Mouse (Mus musculus) C2C12 (cell line): ENCODE data around the gene Smo. TPM values are rescaled to one million over a fixed set of nuclear protein-coding genes. Genes with fewer than 3 reads are reported as not detected.
"Not testable (repeated sequence)": the region's sequence is repeated elsewhere in the genome, so short reads cannot be mapped to it uniquely, and the experiment has no call there.

ENCODE experiments used
- H3K27me3 ChIP-seq: one replicate; pipeline ENCODE4 v1.6.1; 2011; ENCODE audit not compliant: control insufficient read depth, insufficient read depth, insufficient read length
- H3K36me3 ChIP-seq: one replicate; pipeline ENCODE4 v1.6.1; 2011; ENCODE audit not compliant: control insufficient read depth, insufficient read depth
- H3K4me3 ChIP-seq: one replicate; pipeline ENCODE4 v1.5.1; 2011; ENCODE audit warnings: mild to moderate bottlenecking, control low read depth; ENCODE audit not compliant: poor library complexity, insufficient read depth, severe bottlenecking
- H3K79me2 ChIP-seq: one replicate; pipeline ENCODE4 v1.6.1; 2011; ENCODE audit not compliant: control insufficient read depth, insufficient read depth
- H3K79me3 ChIP-seq: one replicate; pipeline ENCODE4 v1.6.1; 2011; ENCODE audit warnings: low read depth, control low read depth
- H3ac ChIP-seq: one replicate; pipeline ENCODE3; 2011; ENCODE audit warnings: low read depth; ENCODE audit not compliant: control insufficient read depth, insufficient read length
- CEBPB ChIP-seq: IDR thresholded peaks from one replicate; pipeline ENCODE4 v1.6.1; 2011; ENCODE audit warnings: low read depth, mild to moderate bottlenecking, control low read depth, moderate library complexity
- CTCF ChIP-seq: IDR thresholded peaks from one replicate; pipeline ENCODE4 v1.5.1; 2011; ENCODE audit not compliant: control insufficient read depth, insufficient read depth, insufficient read length
- FOSL1 ChIP-seq: IDR thresholded peaks from one replicate; pipeline ENCODE4 v1.8.0; 2011; ENCODE audit warnings: mild to moderate bottlenecking, low read length; ENCODE audit not compliant: poor library complexity, insufficient read depth, severe bottlenecking
- MAX ChIP-seq: IDR thresholded peaks from one replicate; pipeline ENCODE4 v1.6.1; 2011; ENCODE audit warnings: mild to moderate bottlenecking, control low read depth
- MYOD1 ChIP-seq: IDR thresholded peaks from one replicate; pipeline ENCODE4 v1.6.1; 2011; ENCODE audit warnings: low read depth; ENCODE audit not compliant: control insufficient read depth, insufficient read length
- MYOG ChIP-seq: IDR thresholded peaks from one replicate; pipeline ENCODE4 v1.6.1; 2011; ENCODE audit not compliant: control insufficient read depth, insufficient read length; ENCODE audit errors: extremely low read depth
- USF1 ChIP-seq: IDR thresholded peaks from one replicate; pipeline ENCODE4 v1.6.1; 2011; ENCODE audit warnings: low read depth, mild to moderate bottlenecking, control low read depth, moderate library complexity
- polyA plus RNA-seq: library from polyadenylated mRNA; unstranded; fragments of >200 nt; fragmentation: generic; extraction: Trizol; gene quantifications from one replicate; pipeline ENCODE4 v1.2.1, GENCODE M21; 2012; ENCODE audit warnings: missing spikeins

Smo gene
- polyA plus RNA-seq, 1 experiment = 86.2 TPM

- Histone ChIP-seq H3ac (no peak overlapping the region), H3K4me3 (no peak overlapping the region), H3K79me2 (peaks cover 4% of the 10 kb centered on the region), H3K79me3 (no peaks in the 10 kb centered on the region), H3K36me3 (peaks cover 39% of the 10 kb centered on the region), H3K27me3 (no peaks in the 10 kb centered on the region)
- TF ChIP-seq MYOG (no peak), USF1 (no peak), CTCF (no peak), MYOD1 (no peak), FOSL1 (no peak), MAX (no peak), CEBPB (no peak)
These were observed 21.2 kb downstream of the Smo start for GRCm38 (mm10) chr6:29756476-29756875.

GRCm38 (mm10) chr6:29758417-29758816 is 23.1 kb downstream of the Smo start:
- Histone ChIP-seq H3K79me3 (no peaks in the 10 kb centered on the region), H3K36me3 (peaks cover 34% of the 10 kb centered on the region)

GRCm38 (mm10) chr6:29759012-29759679 is 23.8 kb downstream of the Smo start:
- no peak overlapping the region for H3K4me3 ChIP-seq
- no peaks in the 10 kb centered on the region for H3K79me3 ChIP-seq
- no peaks in the 10 kb centered on the region for H3K27me3 ChIP-seq
- H3ac ChIP-seq = no peak overlapping the region
- no peaks in the 10 kb centered on the region for H3K79me2 ChIP-seq
- peaks cover 34% of the 10 kb centered on the region for H3K36me3 ChIP-seq
- TF ChIP-seq CTCF = no peak
- TF ChIP-seq USF1 = no peak
- no peak for TF ChIP-seq CEBPB
- TF ChIP-seq FOSL1 = no peak

More at GRCm38 (mm10) chr6:29758417-29758816, 23.1 kb downstream of the Smo start:
- no peaks in the 10 kb centered on the region for H3K27me3 ChIP-seq
- no peak overlapping the region for H3K4me3 ChIP-seq
- no peak overlapping the region for H3ac ChIP-seq
- no peak for TF ChIP-seq USF1
- peak; percentile 86 for TF ChIP-seq CTCF
- no peaks in the 10 kb centered on the region for H3K79me2 ChIP-seq

GRCm38 (mm10) chr6:29760397-29760796 is 25.1 kb downstream of the Smo start:
- H3K36me3 ChIP-seq = peaks cover 32% of the 10 kb centered on the region
- H3K4me3 ChIP-seq, H3K79me2 ChIP-seq, H3ac ChIP-seq, H3K79me3 ChIP-seq, H3K27me3 ChIP-seq: not testable (repeated sequence)

GRCm38 (mm10) chr6:29761282-29761681 is 26.0 kb downstream of the Smo start:
- no peaks in the 10 kb centered on the region for H3K79me2 ChIP-seq
- no peak overlapping the region for H3K4me3 ChIP-seq
- no peaks in the 10 kb centered on the region for H3K27me3 ChIP-seq
- no peaks in the 10 kb centered on the region for H3K79me3 ChIP-seq
- H3K36me3 ChIP-seq = peaks cover 24% of the 10 kb centered on the region
- TF ChIP-seq MYOD1 (no peak), USF1 (no peak), CEBPB (no peak), CTCF (no peak), MAX (no peak), MYOG (no peak), FOSL1 (no peak)
- no peak overlapping the region for H3ac ChIP-seq

- Histone ChIP-seq H3ac (no peak overlapping the region), H3K4me3 (no peak overlapping the region), H3K36me3 (peaks cover 19% of the 10 kb centered on the region), H3K79me3 (no peaks in the 10 kb centered on the region), H3K79me2 (no peaks in the 10 kb centered on the region), H3K27me3 (no peaks in the 10 kb centered on the region)
- peak; percentile 74 for TF ChIP-seq CTCF
- TF ChIP-seq MYOD1 = no peak
- no peak for TF ChIP-seq FOSL1
- no peak for TF ChIP-seq MYOG
- TF ChIP-seq USF1 = no peak
- peak; percentile 93 for TF ChIP-seq CEBPB
- no peak for TF ChIP-seq MAX
These were observed 27.2 kb downstream of the Smo start for GRCm38 (mm10) chr6:29762524-29762923.
